Comparison of ENCODE assay signal across 9 mouse cellular contexts in genomic region chr2:173335859-173336258, GRCm38 (mm10). TPM values are rescaled to one million over a fixed set of nuclear protein-coding genes. Genes with fewer than 3 reads are reported as not detected.
DNase-seq lines count a peak whose midpoint lies in the region; ATAC-seq lines count a peak whose summit lies in the region.
"Had no signal": no experiment of that assay in that cellular context is flagged by ENCODE, and none has a peak within 500 bp of the region (broad histone marks: within the 10 kb centered on the region; RNA-seq: fewer than 3 reads in every experiment).

No protein-coding gene starts in this region.

- intact Hi-C loops in gastrocnemius, postnatal 36 days (cut with DNase I): no loop called here

- WGBS in hindbrain, embryonic 15.5 days: 19% methylated on average over 10 of the region's 10 CpGs

- H3K4me1 ChIP-seq in hindbrain, embryonic 15.5 days (replicated peaks): peaks cover 50% of the 10 kb centered on the region

- no peak overlapping the region for H3K4me3 ChIP-seq in hindbrain, embryonic 15.5 days

- peak; percentile 66 for DNase-seq in urinary bladder, postnatal 14 days (ENCODE audit: low spot score)
- DNase-seq in urinary bladder, adult 2 months (ENCODE audit: low spot score): no peak
- DNase-seq in gastrocnemius, postnatal 36 days: peak; percentile 65 to 73
- peak; percentile 31 for DNase-seq in left cerebral cortex, adult 11 months (ENCODE audit: low spot score)
- peak; percentile 73 for DNase-seq in lung, postnatal 36 days
- DNase-seq in skeletal muscle tissue, adult 2 months (ENCODE audit: low read depth, low spot score): peak; percentile 57
- no peak for DNase-seq in urinary bladder, postnatal 25 days (ENCODE audit: low spot score)

- no peaks in the 10 kb centered on the region for H3K9me3 ChIP-seq in hindbrain, embryonic 15.5 days

- 0 out of 2 replicates have a peak overlapping the region, but pooled peaks have one; percentile 32 for H3K27ac ChIP-seq in hindbrain, embryonic 15.5 days (replicated peaks)

- H3K36me3 ChIP-seq in hindbrain, embryonic 15.5 days: no peaks in the 10 kb centered on the region
- H3K36me3 ChIP-seq: G1E had no signal

- no peak overlapping the region for H3K9ac ChIP-seq in hindbrain, embryonic 15.5 days

- H3K4me2 ChIP-seq in hindbrain, embryonic 15.5 days: no peak overlapping the region

- no peaks in the 10 kb centered on the region for H3K27me3 ChIP-seq in hindbrain, embryonic 15.5 days

- ATAC-seq in hindbrain, embryonic 15.5 days (ENCODE audit: low FRiP score, low read depth): peak; percentile 52

RNA-seq across cellular contexts. Expression of gene Pmepa1, which starts 59.5 kb away (rescaled TPM):
- 37.0 and 54.0 TPM in 2 replicates for polyA plus RNA-seq in urinary bladder, adult 2 months (2012; rRNA removed)
- total RNA-seq in gastrocnemius, postnatal 36 days (2021): 10 to 100 TPM; 14.7 to 21.8 TPM
- polyA plus RNA-seq in hindbrain, embryonic 15.5 days (2015; fragmentation: Nextera tagmentation; extraction: Ambion mirVana): 4.4 and 5.0 TPM in 2 replicates
- polyA plus RNA-seq: G1E had no signal

Comparison
In these comparisons a context has a peak if more than half of its experiments do, and no peak if none do; other contexts are left out.
1. DNase-seq: peak in urinary bladder, postnatal 14 days (single experiment), gastrocnemius, postnatal 36 days (2 of 2), left cerebral cortex, adult 11 months (single experiment), lung, postnatal 36 days (single experiment) and skeletal muscle tissue, adult 2 months (single experiment); none in urinary bladder, adult 2 months (single experiment) and urinary bladder, postnatal 25 days (single experiment).